Mouse (Mus musculus) intestine, embryonic 16.5 days (tissue): ENCODE measurements around the gene Chtf18. TPM values are rescaled to one million over a fixed set of nuclear protein-coding genes. Genes with fewer than 3 reads are reported as not detected.

Experiments
- ATAC-seq: fragments of 200-750 bp; cut with Nextera tagmentation; 2 replicates; pipeline ENCODE4 v1.8.0; 2017; ENCODE audit warnings: moderate TSS enrichment, moderate library complexity
- H3K27ac ChIP-seq: fragments of 300-500 bp; sonication (generic); 2 replicates; pipeline ENCODE4 v1.5.1; 2014; ENCODE audit warnings: mild to moderate bottlenecking, low read length
- H3K27me3 ChIP-seq: fragments of 300-500 bp; sonication (generic); replicated peaks from 2 replicates; pipeline ENCODE4 v1.6.1; 2014; ENCODE audit warnings: low read length, control low read depth, mixed read lengths; ENCODE audit not compliant: control insufficient read depth, insufficient read depth
- H3K36me3 ChIP-seq: fragments of 300-500 bp; sonication (generic); 2 replicates; pipeline ENCODE4 v1.6.1; 2014; ENCODE audit warnings: low read length, control low read depth; ENCODE audit not compliant: control insufficient read depth, insufficient read depth
- H3K4me1 ChIP-seq: fragments of 300-500 bp; sonication (generic); 2 replicates; pipeline ENCODE4 v1.6.1; 2014; ENCODE audit warnings: low read length, control low read depth, mixed read lengths; ENCODE audit not compliant: control insufficient read depth, insufficient read depth
- H3K4me2 ChIP-seq: fragments of 300-500 bp; sonication (generic); 2 replicates; pipeline ENCODE4 v1.6.1; 2014; ENCODE audit warnings: low read depth, low read length, control low read depth
- H3K4me3 ChIP-seq: fragments of 300-500 bp; sonication (generic); 2 replicates; pipeline ENCODE4 v1.5.1; 2014; ENCODE audit warnings: mild to moderate bottlenecking, low read length
- H3K9ac ChIP-seq: fragments of 300-500 bp; sonication (generic); 2 replicates; pipeline ENCODE4 v1.6.1; 2014; ENCODE audit warnings: low read depth, low read length
- H3K9me3 ChIP-seq: fragments of 300-500 bp; sonication (generic); 2 replicates; pipeline ENCODE4 v1.6.1; 2016; ENCODE audit warnings: low read length, control low read depth; ENCODE audit not compliant: control insufficient read depth
- whole genome bisulfite sequencing: fragments of 180-500 bp; shearing (Covaris S2); extraction: QIAGEN DNeasy Blood & Tissue Kit; methylation state at CpG from one replicate; pipeline ENCODE4 v1.1.7; 2014; 5-methylcytosine and 5-hydroxymethylcytosine counted together
- polyA plus RNA-seq: library from polyadenylated mRNA; unstranded; fragments of >200 nt; fragmentation: Nextera tagmentation; extraction: Ambion mirVana; gene quantifications from 2 replicates; pipeline ENCODE4 v1.2.1, GENCODE M21; 2015

The Chtf18 gene
- polyA plus RNA-seq, 1 experiment from 2014 or later, result 22.7 TPM

DNA sequence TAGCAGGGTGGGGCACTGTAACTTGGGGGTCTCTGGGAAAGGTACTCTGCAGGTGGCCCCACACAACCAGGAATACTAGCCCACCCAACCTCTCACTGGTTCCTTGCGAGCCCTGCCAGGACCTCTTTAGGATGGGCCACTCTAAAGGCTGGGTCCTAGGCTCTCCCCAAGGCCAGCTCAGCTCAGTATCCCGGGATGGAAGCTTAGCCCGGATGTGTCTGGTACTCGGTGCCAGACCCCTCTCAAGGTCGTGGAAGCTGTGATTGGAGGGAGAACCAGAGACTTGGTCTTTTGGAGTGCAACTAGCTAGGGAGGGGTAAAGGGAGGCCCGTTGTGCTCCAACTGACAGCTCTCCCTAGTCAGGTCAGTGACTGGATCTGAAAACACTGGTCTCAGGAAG, 9.5 kb downstream of the Chtf18 start:
- ATAC-seq, result no peak
- Histone ChIP-seq H3K27me3 (peaks cover 21% of the 10 kb centered on the region), H3K9ac (peak overlapping the region; percentile 44), H3K9me3 (no peaks in the 10 kb centered on the region), H3K36me3 (peaks cover 5% of the 10 kb centered on the region; the same call in 1 of the 2 replicates), H3K27ac (no peak overlapping the region), H3K4me2 (peak overlapping the region; percentile 81), H3K4me1 (peaks cover 13% of the 10 kb centered on the region), H3K4me3 (peak overlapping the region; percentile 47)
- 13% methylated on average over 6 of the region's 6 CpGs for WGBS

DNA sequence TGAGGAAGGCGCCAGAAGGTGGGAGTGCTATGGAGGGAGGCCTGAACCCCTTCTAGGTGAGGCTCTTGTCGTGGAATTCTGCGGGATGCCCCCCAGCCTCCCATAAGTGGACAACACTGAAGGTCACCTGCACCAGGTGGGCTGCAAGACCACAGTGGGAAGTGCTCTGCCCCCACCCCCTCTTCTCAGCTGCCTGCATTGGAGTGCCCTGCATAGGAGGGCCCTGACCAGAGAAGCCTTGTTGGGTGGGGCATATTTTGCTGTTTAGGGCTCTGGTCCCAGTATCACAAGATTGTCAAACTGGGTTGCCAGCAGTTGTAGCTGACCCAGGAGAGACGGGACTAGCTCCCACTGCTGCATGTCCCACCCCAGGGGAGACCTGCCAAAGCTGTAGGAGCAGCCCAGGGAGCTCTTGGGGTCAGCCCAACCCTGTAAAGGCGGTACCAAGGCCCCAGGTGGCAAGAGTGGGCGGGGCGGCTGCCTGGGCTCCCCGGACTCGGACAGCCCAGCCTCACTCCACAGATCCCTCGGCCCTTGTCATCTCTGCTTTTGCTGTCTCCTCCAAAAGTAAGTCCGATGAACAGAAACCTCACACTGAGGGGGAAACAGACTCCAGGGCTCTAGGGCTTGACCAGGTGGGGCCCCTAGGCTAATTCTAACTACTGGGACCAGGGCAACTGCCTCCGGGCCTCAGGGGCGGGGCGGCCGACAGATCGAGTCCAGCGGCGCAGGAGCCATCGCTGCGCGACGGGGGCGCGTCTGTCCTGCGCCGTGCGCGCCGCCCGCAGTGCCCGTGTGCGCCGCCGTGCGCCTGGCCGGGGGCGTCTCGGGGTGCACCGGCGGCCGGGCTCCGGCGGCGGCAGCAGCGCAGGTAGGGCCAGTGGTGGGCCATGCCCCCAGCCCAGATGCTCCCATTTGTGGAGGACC, 10.2 kb downstream of the Chtf18 start, which contains the start of gene Gng13:
TSS of gene Gng13 (plus strand) at position 461 of the 927 bp plus-strand sequence.
- H3K4me1 ChIP-seq, result peaks cover 13% of the 10 kb centered on the region
- ATAC-seq, result peak; percentile 66
- no peak within 1 kb of the TSS for H3K27ac ChIP-seq
- 2% methylated on average over 45 of the region's 45 CpGs for WGBS
- peak within 1 kb of the TSS; percentile 44 for H3K9ac ChIP-seq
- peaks cover 3% of the 10 kb centered on the region; the same call in 1 of the 2 replicates for H3K36me3 ChIP-seq
- peak within 1 kb of the TSS; percentile 81 for H3K4me2 ChIP-seq
- peak within 1 kb of the TSS; percentile 47 for H3K4me3 ChIP-seq
- no peaks in the 10 kb centered on the region for H3K9me3 ChIP-seq
- H3K27me3 ChIP-seq, result peaks cover 21% of the 10 kb centered on the region

DNA sequence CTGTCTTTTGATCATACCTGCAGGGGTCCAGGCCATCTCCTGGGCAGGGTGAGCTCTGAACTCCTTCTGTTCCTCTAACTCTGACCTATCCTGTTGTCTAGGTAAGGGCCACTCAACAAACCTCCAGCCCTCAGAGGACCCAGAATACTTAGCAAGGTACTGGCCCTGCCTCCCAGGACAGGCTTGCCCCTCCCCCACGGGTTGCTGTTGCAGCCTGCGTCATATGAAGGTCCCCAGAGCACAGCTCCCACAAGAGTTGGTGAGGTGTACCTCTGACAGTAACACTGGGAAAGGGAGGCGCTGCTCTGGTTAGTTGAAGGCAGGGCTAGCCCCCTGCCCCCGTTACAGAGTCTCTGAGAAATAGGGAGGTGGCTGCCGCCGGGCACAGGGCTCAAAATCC, 11.1 kb downstream of the Chtf18 start:
- peaks cover 3% of the 10 kb centered on the region; the same call in 1 of the 2 replicates for H3K36me3 ChIP-seq

DNA sequence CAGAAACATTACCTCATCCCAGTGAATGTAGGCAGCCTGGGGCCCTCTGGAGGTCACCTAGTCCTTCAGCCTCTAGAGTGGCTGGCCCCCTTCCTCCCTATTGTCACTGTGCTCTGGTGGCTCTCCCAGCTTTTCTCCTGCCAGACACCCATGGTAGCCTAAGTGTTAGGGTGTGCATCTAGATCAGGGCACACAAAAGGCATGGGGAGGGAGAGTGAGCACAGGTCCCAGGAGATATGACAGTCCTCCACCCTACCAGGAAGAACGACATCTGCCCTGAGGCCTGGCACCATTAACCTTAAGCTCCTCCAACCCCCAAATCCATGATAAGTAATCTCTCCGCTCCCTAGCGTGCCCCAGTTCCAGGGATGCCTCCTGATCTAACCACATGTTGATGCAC, 11.6 kb downstream of the Chtf18 start:
- no peak overlapping the region for H3K4me2 ChIP-seq
- no peaks in the 10 kb centered on the region for H3K9me3 ChIP-seq
- H3K4me3 ChIP-seq, result no peak overlapping the region
- WGBS, result 64% methylated on average over 3 of the region's 3 CpGs
- ATAC-seq, result no peak
- no peak overlapping the region for H3K9ac ChIP-seq
- peaks cover 21% of the 10 kb centered on the region for H3K27me3 ChIP-seq
- no peak overlapping the region for H3K27ac ChIP-seq
- peaks cover 13% of the 10 kb centered on the region for H3K4me1 ChIP-seq
- peaks cover 3% of the 10 kb centered on the region; the same call in 1 of the 2 replicates for H3K36me3 ChIP-seq

More for the DNA sequence above, 11.1 kb downstream of the Chtf18 start:
- H3K4me1 ChIP-seq, result peaks cover 13% of the 10 kb centered on the region
- H3K9ac ChIP-seq, result no peak overlapping the region
- H3K4me2 ChIP-seq, result no peak overlapping the region
- no peak overlapping the region for H3K27ac ChIP-seq
- no peaks in the 10 kb centered on the region for H3K9me3 ChIP-seq
- H3K27me3 ChIP-seq, result peaks cover 21% of the 10 kb centered on the region
- H3K4me3 ChIP-seq, result no peak overlapping the region
- ATAC-seq, result no peak
- 10% methylated on average over 6 of the region's 6 CpGs for WGBS

DNA sequence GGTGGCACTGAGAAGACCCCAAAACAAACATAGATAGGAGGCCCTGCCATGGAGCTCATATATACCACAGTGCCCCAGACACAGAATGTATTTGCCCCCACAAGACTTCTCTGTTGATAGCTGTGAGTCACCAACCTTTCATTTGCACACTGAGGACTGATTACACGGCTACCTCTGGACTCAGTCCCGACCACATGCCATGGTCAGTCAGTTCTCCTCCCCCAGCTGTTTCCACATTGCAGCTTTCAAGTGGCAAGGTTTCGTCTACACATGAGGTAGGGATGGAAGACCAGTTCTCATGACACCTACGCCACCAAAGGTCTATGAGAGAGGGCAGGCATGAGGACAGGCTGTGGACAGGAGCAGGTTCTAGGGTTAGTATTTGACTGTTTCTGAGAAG, 16.1 kb downstream of the Chtf18 start:
- Histone ChIP-seq H3K36me3 (no peaks in the 10 kb centered on the region), H3K9me3 (no peaks in the 10 kb centered on the region), H3K4me3 (no peak overlapping the region), H3K9ac (no peak overlapping the region), H3K27ac (no peak overlapping the region), H3K4me2 (no peak overlapping the region), H3K4me1 (no peaks in the 10 kb centered on the region), H3K27me3 (no peaks in the 10 kb centered on the region)
- ATAC-seq, result no peak
- whole genome bisulfite sequencing, result 82% methylated on average over 4 of the region's 4 CpGs

DNA sequence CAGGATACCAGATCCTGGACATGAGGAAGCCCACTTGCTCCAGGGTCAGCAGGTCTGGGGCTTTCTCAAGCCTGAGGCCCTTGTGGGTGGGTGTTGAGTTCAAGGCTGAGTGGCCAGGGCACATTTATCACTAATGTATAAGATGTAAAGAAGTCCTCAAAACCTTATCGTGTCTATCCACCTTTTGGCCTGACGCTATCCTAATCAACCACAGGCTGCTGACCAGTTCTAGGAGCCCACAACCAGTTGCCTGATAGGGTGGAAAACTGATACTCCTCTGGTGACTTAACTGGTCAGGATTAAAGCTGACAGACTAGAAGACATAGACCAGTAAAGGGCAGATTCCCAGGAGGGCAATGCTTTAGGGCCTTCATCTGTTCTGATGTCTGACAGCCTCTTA, 17.2 kb downstream of the Chtf18 start:
- Histone ChIP-seq H3K4me2 (no peak overlapping the region), H3K4me3 (no peak overlapping the region), H3K27me3 (no peaks in the 10 kb centered on the region), H3K4me1 (no peaks in the 10 kb centered on the region), H3K27ac (no peak overlapping the region), H3K36me3 (no peaks in the 10 kb centered on the region), H3K9me3 (no peaks in the 10 kb centered on the region), H3K9ac (no peak overlapping the region)
- no peak for ATAC-seq
- whole genome bisulfite sequencing, result 87% methylated on average over 2 of the region's 2 CpGs

DNA sequence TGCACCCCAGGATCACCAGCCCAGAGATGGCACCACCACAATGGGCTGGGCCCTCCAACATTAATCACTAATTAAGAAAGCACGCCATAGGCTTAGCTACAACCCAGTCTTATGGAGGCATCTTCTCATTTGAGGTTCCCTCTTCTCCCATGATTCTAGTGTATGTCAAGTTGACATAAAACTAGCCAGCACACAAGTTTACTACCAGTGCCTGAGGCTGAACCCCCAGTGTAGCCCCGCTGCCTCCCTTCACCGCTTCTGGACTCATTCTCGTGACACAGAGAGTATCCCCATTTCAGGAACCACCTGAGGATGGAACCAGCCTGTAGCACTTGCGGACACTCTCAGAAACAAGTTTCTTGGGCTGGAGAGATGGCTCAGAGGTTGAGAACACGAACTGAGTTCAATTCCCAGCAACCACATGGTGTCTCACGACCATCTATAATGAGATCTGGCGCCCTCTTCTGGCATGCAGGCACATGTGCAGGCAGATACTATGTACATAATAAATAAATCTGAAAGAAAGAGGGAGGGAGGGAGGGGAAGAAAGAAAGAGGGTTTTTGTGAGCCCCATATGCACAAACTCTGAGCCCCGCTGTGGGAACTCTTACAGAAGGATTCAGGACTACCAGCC, 26.2 kb downstream of the Chtf18 start:
- Histone ChIP-seq H3K36me3 (no peaks in the 10 kb centered on the region), H3K4me1 (no peaks in the 10 kb centered on the region), H3K9ac (no peak overlapping the region), H3K4me3 (no peak overlapping the region), H3K27me3 (no peaks in the 10 kb centered on the region), H3K27ac (no peak overlapping the region), H3K4me2 (no peak overlapping the region), H3K9me3 (no peaks in the 10 kb centered on the region)
- 63% methylated on average over 9 of the region's 9 CpGs for WGBS
- ATAC-seq, result no peak

DNA sequence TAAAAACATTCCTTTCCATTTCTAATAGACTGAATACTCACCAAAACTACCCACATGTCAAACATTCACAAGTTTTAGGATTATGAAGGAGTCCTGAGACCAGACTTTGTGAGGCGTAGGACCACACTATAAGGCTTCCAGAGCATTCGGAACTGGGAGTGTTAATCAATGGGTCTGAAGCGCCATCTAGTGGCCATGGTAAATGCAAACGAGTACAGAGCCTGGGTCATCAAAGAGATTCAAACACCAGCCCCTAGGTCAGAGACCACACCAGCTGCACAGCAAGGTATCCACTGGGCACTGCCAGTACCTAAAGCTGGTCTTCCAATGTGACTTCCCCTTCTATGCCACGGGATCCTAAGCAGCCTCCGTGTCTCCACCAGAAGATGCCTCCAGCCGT, 28.8 kb downstream of the Chtf18 start:
- Histone ChIP-seq H3K9me3 (no peaks in the 10 kb centered on the region), H3K36me3 (no peaks in the 10 kb centered on the region), H3K4me2 (no peak overlapping the region), H3K9ac (no peak overlapping the region), H3K27me3 (no peaks in the 10 kb centered on the region), H3K4me3 (no peak overlapping the region), H3K27ac (no peak overlapping the region), H3K4me1 (no peaks in the 10 kb centered on the region)
- ATAC-seq, result no peak; the same call in 1 of the 2 replicates
- 11% methylated on average over 7 of the region's 7 CpGs for WGBS

DNA sequence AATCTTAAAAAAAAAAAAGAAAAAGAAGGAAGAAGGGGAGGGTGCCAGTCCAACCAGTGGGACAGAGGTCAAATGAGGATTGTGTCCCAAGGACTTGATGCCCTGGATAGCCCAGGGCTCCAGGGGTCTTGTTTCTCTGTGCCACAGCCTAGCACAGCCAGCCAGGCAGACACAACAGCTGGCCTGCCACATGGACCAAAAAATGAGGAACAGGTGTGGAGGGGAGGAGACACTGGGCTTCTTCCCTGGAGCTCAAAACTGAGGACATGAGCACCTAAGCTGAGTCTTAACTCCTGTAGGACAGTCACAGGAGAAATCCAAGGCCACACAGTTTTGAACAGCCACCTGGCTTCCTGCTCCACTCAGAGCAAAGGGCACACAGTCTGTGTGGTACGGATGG, 31.0 kb downstream of the Chtf18 start:
- WGBS, result 12% methylated on average over 1 of the region's 1 CpGs
- 0 out of 2 replicates have a peak, but pooled peaks have one; percentile 28 for ATAC-seq

More for the DNA sequence above, 31.0 kb downstream of the Chtf18 start:
- Histone ChIP-seq H3K27ac (no peak overlapping the region), H3K36me3 (no peaks in the 10 kb centered on the region), H3K4me3 (no peak overlapping the region), H3K9me3 (no peaks in the 10 kb centered on the region), H3K27me3 (no peaks in the 10 kb centered on the region), H3K4me2 (no peak overlapping the region), H3K4me1 (no peaks in the 10 kb centered on the region), H3K9ac (no peak overlapping the region)
